Comparison of ENCODE assay signal across 8 mouse cellular contexts in genomic region chr1:173853711-173854110, GRCm38 (mm10). TPM values are rescaled to one million over a fixed set of nuclear protein-coding genes. Genes with fewer than 3 reads are reported as not detected.
A peak's percentile ranks its signal among the peaks of the same experiment; 100 is the strongest.
DNase-seq lines count a peak whose midpoint lies in the region; ATAC-seq and TF ChIP-seq lines count a peak whose summit lies in the region.
"Not testable (repeated sequence)": the region's sequence is repeated elsewhere in the genome, so short reads cannot be mapped to it uniquely, and the experiment has no call there.

No protein-coding gene starts in this region.

- H3K27me3 ChIP-seq in forebrain, embryonic 14.5 days (replicated peaks; ENCODE audit: control insufficient read depth, insufficient read depth, low read length); heart, postnatal 0 days (ENCODE audit: control insufficient read depth, insufficient read depth, low read length): not testable (repeated sequence)

- H3K4me1 ChIP-seq in forebrain, embryonic 14.5 days (ENCODE audit: control insufficient read depth, insufficient read depth, low read length); heart, postnatal 0 days (ENCODE audit: control insufficient read depth, insufficient read depth): not testable (repeated sequence)

- H3K9me3 ChIP-seq in forebrain, embryonic 14.5 days (replicated peaks; ENCODE audit: control insufficient read depth, low read length); heart, postnatal 0 days (replicated peaks; ENCODE audit: control insufficient read depth, low read length): not testable (repeated sequence)

- DNase-seq in CD4-positive helper T cell, adult 2 months (ENCODE audit: low read depth, low spot score), result peak; percentile 6
- peak; percentile 7 for DNase-seq in brain, adult 2 months (ENCODE audit: low read depth, low spot score)
- DNase-seq in forebrain, embryonic 14.5 days (ENCODE audit: low spot score), result peak; percentile 13
- DNase-seq in heart, postnatal 0 days (ENCODE audit: low spot score), result not testable (repeated sequence)
- DNase-seq in layer of hippocampus, postnatal 10 days (ENCODE audit: low spot score in 2 of 2), result peak; percentile 16 to 41
- peak; percentile 17 for DNase-seq in lung, postnatal 36 days
- DNase-seq in thymus, postnatal 14 days, result peak; percentile 37

- H3K27ac ChIP-seq in forebrain, embryonic 14.5 days (ENCODE audit: low read depth, low read length); heart, postnatal 0 days (ENCODE audit: low read depth): not testable (repeated sequence)

- H3K4me2 ChIP-seq in forebrain, embryonic 14.5 days (ENCODE audit: low read length); heart, postnatal 0 days (ENCODE audit: low read depth, low read length): not testable (repeated sequence)

- H3K36me3 ChIP-seq in forebrain, embryonic 14.5 days (ENCODE audit: control insufficient read depth, insufficient read depth, low read length); heart, postnatal 0 days (replicated peaks; ENCODE audit: control insufficient read depth, insufficient read depth, low read length): not testable (repeated sequence)

- not testable (repeated sequence) for TF ChIP-seq EP300 in heart, postnatal 0 days (IDR thresholded peaks at IDR 0.05; ENCODE audit: low read depth)

- not testable (repeated sequence) for ATAC-seq in forebrain, embryonic 14.5 days; heart, postnatal 0 days (ENCODE audit: insufficient read depth, low read depth)
- ATAC-seq in neutrophil, adult 5-6 weeks (ENCODE audit: extremely low read depth, insufficient number of reproducible peaks, low FRiP score, poor library complexity, severe bottlenecking), result peak; percentile 70; the same call in 1 of the 2 replicates

- not testable (repeated sequence) for H3K9ac ChIP-seq in forebrain, embryonic 14.5 days (ENCODE audit: low read length); heart, postnatal 0 days (replicated peaks; ENCODE audit: low read depth, low read length)

- peak; percentile 4; the same call in 1 of the 2 replicates for TF ChIP-seq CTCF in heart, postnatal 0 days (IDR thresholded peaks at IDR 0.05; ENCODE audit: low read depth)

- not testable (repeated sequence) for H3K4me3 ChIP-seq in forebrain, embryonic 14.5 days (ENCODE audit: low read depth, low read length); heart, postnatal 0 days (ENCODE audit: low read depth, low read length)

RNA-seq across cellular contexts. Expression of gene Ifi211, which starts 59.1 kb away (rescaled TPM):
- 0.25 and 0.52 TPM in 2 replicates for polyA plus RNA-seq in forebrain, embryonic 14.5 days (2014; fragmentation: Nextera tagmentation; extraction: Ambion mirVana)
- 0.11 and 1.0 TPM in 2 replicates for total RNA-seq in heart, postnatal 0 days (2014; rRNA removed; ENCODE audit: low replicate concordance)
- 1.5 and 1.7 TPM in 2 replicates for polyA plus RNA-seq in heart, postnatal 0 days (2015; fragmentation: Nextera tagmentation; extraction: Ambion mirVana)
- not detected for total RNA-seq in layer of hippocampus, postnatal 10 days (2021)
- 14.8 and 16.9 TPM in 2 replicates for total RNA-seq in neutrophil, adult 5-6 weeks (2017)
